Mouse (Mus musculus): ENCODE measurements around the gene Ube2l6.

Gene Ube2l6

GRCm38 (mm10) chr2:84798493-84798921 is at the start of gene Ube2l6:
Gene Ube2l6, plus strand, starts transcription at chr2:84798828.
- peak; percentile 44 for DNase-seq

- DNase-seq = no peak
Observed at GRCm38 (mm10) chr2:84750115-84750514, 48.5 kb upstream of the Ube2l6 start.

- no peak for DNase-seq
Observed at GRCm38 (mm10) chr2:84756245-84756644, 42.4 kb upstream of the Ube2l6 start.

DNA sequence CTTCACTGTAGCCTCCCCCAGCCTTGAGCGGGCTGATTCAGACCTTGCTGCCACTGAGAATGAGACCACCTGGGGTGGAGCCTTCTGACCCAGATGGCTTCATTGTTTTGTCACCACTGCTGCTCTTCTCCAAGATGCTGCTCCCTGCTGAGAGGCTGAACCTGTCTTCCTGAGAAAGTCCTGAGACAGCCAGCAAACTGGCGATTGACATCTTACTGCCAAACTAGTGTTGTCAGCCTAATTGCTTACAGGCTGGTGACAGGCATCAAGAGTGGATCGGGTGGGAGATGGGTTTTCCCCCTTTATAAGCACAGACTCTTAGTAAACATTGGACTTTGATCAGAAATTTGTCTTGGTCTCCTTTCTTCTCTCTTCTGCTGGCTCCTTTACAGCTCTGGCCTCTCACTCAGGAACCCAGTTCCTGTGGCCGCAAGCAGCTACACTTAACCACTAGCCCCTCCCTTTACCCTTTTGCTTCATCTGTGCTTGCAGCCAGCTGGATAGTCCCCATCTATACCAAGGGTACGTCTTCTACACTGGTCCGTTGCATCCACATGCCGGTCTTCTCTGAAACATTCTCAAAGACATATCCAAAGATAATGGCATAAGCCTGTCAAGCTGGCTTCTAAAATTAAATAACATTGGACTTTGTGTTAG is 41.5 kb upstream of the Ube2l6 start:
- no peak for DNase-seq

DNA sequence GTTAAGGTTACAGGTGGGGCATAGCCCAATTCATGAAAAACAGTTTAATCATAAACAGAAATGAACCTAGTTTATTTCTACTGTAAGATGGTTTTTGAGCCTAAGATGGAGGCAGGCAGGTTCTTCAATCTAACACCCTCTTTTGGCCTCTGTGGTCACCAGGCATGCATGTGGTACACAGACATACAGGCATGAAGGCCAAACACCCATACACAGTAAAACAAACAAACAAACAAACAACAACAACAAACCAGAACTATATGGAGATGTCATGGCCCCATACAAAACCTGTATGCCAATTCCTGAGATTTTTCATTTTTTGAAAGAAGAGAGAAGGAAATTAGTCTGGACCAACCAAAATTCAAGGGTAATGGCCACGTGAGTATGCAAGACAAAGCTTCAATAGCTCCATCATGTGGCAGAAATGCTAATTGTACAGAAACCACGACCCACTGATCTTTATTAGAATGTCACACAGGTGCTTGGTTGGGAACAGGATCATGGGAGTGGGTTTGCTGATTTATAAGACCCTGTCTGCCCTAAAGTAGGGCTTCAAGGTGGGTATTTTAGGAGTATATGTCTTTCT is 40.0 kb upstream of the Ube2l6 start:
- DNase-seq = no peak

- DNase-seq = no peak
Observed at GRCm38 (mm10) chr2:84760777-84761176, 37.9 kb upstream of the Ube2l6 start.

DNA sequence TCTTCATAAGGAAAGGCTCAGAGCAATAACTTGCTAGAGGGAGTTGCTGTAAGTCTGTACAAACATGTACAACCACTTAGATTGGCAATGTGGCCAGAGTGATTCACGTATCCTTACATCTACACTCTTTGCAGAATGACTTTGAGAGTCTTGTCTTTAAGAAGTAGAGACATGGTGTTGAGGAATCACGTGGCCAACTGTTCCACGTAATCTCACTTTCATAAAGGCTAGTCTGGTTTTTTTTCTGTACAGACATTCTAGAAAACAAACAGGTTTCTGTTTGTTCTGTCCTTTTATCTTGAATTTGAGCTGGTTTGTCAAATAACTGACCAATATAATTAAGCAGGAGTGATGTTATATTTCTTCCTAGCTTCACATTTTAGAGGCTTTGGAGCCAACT is 37.3 kb upstream of the Ube2l6 start:
- no peak for DNase-seq

GRCm38 (mm10) chr2:84761840-84762239 is 36.8 kb upstream of the Ube2l6 start:
- no peak for DNase-seq

GRCm38 (mm10) chr2:84762295-84762694 is 36.3 kb upstream of the Ube2l6 start:
- DNase-seq = no peak

GRCm38 (mm10) chr2:84762818-84763217 is 35.8 kb upstream of the Ube2l6 start:
- no peak for DNase-seq

DNA sequence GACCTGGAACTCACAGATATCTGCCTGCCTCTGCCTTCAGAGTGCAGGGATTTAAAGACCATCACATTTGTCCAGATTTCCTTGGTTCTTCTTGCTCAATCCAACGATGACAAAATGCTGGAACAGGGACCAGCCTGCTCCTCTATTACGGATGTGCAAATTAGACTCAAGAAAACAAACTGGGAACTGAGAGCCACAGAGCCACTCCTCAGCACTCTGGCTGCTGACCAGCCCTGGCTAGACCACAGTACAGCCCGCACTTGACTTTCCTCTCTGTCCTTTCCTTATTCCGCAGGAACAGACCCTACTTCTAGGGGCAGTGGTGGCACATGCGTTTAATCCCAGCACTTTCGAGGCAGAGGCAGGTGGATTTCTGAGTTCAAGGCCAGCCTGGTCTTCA is 28.1 kb upstream of the Ube2l6 start:
- DNase-seq = no peak

DNA sequence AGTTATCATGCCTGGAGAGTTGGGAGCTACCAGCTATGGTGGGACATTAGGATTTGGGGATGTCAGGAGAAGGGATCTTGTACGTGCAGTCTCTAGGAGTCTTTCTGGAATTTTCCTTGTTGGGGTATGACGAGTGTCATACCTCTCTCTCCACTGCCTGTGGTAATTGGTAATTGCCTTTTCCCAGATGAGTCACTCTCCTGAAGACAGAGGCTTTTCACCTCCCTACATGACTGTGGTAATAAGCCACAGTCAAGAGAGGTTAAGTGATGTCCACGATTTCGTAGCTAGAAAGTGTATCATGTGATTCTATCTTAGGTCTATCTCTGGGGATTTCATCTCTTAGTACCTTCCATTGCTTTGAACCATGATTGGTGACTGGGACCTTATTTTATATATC is 26.2 kb upstream of the Ube2l6 start:
- no peak for DNase-seq

- DNase-seq = no peak
Observed at GRCm38 (mm10) chr2:84773195-84773594, 25.4 kb upstream of the Ube2l6 start.

- no peak for DNase-seq
Observed at GRCm38 (mm10) chr2:84774751-84775150, 23.9 kb upstream of the Ube2l6 start.

DNA sequence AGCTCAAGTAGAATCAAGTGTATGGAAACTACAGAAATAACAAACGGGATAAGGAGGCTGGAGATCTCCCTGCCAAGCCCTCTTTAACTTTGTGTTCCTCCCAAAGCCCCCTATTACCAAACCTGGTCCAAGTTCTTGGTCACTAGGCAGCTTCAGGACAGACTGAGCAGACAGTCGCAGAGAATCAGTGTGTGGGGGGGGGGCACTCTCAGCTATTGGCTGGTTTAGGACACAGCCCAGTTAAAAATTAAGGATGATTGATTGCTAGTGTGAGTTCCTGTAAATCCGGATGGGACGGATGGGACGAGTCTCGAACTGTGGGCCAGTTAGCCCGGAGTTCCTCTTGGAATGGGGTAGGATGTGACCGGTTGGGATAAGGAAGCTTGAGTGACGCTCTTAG is 23.4 kb upstream of the Ube2l6 start, which contains the start of gene Serping1:
Gene Serping1 (minus strand): TSS at position 204 of the 400 bp plus-strand sequence.
- DNase-seq = no peak

- DNase-seq = no peak
Observed at GRCm38 (mm10) chr2:84775665-84776064, 23.0 kb upstream of the Ube2l6 start.

GRCm38 (mm10) chr2:84777706-84778105 is 20.9 kb upstream of the Ube2l6 start:
- no peak for DNase-seq

DNA sequence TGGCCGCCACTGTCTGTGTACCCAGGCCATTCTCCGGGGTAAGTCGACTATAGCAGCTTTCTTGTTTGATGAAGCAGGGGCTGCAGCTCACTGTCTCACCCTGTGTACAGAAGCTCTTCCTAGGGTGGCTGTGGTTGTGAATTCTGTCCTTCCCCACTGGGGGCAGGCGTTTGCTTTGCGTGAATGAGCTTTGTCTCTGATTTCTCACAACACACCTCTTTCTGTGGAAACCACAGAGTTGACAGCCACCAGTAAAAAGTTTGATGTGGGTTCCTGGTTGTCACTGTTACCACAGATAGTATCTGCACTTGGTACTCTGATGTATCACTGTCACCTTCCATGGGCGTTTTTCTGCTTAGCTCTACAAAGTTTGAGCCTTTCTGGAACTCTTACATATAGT is 19.4 kb upstream of the Ube2l6 start:
- DNase-seq = peak; percentile 65

DNA sequence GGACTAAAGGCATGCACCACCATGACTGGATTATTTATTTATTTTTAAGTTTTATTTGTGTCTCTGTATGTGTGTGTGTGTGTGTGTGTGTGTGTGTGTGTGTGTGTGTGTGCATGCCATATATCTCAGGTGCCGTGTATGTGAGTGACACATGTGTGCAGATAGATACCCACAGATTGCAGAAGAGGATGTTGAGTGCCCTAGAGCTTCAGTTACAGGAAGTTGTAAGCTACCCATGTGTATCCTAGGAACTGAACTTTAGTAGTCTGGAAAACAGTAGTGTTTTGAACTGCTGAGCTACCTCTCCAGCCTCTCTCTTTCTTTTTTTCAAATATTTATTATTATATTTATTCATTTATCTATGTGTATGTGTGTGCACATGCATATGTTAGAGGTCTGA is 15.3 kb upstream of the Ube2l6 start:
- no peak for DNase-seq

GRCm38 (mm10) chr2:84783840-84784566 is 14.6 kb upstream of the Ube2l6 start:
- no peak for DNase-seq

GRCm38 (mm10) chr2:84788316-84788715 is 10.3 kb upstream of the Ube2l6 start:
- DNase-seq = no peak

- no peak for DNase-seq
Observed at GRCm38 (mm10) chr2:84790418-84790817, 8.2 kb upstream of the Ube2l6 start.

- DNase-seq = no peak
Observed at GRCm38 (mm10) chr2:84792516-84792915, 6.1 kb upstream of the Ube2l6 start.

DNA sequence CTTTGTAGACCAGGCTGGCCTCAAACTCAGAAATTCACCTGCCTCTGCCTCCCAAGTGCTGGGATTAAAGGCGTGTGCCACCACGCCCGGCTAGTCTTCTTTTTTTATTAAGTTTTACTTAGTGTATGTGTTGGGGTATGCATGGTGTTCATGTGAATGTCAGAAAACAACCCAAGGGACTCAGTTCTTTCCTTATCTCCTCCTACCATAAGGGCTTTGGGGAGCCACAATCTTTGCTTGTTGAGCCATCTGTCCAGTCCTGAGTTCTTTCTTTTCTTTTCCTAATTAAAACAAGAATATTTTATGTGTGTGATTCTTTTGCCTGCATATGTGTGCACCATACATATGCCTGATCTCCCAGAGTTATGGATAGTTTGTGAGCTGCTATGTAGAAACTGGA is 5.5 kb upstream of the Ube2l6 start:
- no peak for DNase-seq

All from thymus, postnatal 14 days (tissue).